Mouse (Mus musculus): Measurements from ENCODE around the gene Smim15.

DNA sequence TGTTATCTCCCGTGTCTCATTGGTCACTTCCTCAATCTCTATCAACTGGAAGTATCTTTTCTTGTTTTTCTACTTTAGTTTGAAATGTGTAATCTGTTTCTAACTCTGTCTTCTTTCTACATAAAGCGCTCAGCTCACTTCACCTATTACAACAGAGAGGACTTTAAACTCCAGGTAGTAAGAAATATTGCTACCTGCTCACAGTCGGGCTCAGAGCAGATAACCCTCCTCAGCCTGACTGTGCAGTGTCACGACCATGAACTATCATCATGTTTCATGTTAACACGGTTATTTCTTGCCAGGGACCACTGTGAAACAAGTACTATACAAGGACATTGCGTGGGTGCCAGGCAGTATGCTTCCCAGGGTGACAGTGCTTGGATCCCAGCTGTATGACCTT lies 26.9 kb upstream of the Smim15 start:
- TF ChIP-seq CTCF (IDR thresholded peaks at IDR 0.05; ENCODE audit: low read depth, low read length) (no peak), POLR2A (IDR thresholded peaks at IDR 0.05; ENCODE audit: borderline replicate concordance, low read depth, low read length) (no peak)
